Mouse (Mus musculus): ENCODE measurements around the gene Jagn1. TPM values are rescaled to one million over a fixed set of nuclear protein-coding genes. Genes with fewer than 3 reads are reported as not detected.

The Jagn1 gene
- 25.8 TPM for polyA plus RNA-seq (2014; fragmentation: Illumina TruSeq; extraction: RNeasy Lipid Tissue Mini Kit (QIAGEN cat#74804); ENCODE audit: low read depth, low replicate concordance)

GRCm38 (mm10) chr6:113442442-113443090 is at the start of gene Jagn1:
TSS of gene Jagn1 (plus strand) at chr6:113442569.

DNA sequence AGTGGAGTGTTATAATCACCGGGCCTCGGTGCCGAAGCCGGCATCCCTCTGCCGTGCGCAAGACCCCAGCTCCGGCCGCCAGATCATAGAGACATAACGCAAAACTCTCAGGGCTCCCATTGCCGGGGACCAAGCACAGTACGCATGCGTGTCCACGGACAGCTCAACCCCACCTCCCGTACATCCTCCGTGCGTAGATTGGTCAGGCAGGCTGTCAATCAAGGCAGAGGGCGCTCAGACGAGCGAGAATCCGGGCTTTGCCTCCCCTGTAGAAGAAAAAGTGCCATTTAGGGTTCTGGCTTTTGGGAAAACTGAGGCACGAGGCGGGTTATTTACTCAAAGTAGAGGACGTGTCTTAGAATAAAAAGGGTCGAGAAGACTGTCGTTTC is 23.2 kb upstream of the Jagn1 start, which contains the start of gene Rpusd3:
Gene Rpusd3, minus strand, starts transcription at position 142 of the 389 bp plus-strand sequence.

DNA sequence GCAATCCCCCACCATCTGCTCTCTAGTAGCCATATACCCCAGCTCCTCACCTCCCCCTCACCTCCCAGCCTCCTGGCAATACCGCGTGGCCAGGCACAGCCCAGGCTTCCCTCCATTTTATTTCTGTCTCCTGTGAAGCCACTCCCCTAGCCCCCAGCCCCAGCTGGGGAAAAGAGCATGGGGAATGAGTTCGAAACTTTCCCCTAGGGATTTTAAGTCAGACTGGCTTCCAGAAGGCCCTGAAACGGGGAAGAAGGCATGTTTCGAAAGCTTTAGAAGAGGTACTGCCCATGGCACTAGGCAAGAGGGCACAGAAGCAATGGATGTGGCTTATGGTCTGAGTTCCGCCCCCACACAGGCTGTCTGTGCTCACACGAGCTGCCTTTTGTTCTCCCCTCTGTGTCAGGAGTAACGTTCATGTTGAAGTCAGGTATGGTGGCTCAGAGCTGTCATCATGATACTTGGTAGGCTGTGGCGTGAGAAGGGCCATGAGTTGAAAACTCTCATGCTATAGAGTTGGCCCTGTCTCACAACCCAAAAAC is 6.6 kb upstream of the Jagn1 start, which contains the start of gene Cidec:
Gene Cidec, minus strand, starts transcription at position 97 of the 542 bp plus-strand sequence.

DNA sequence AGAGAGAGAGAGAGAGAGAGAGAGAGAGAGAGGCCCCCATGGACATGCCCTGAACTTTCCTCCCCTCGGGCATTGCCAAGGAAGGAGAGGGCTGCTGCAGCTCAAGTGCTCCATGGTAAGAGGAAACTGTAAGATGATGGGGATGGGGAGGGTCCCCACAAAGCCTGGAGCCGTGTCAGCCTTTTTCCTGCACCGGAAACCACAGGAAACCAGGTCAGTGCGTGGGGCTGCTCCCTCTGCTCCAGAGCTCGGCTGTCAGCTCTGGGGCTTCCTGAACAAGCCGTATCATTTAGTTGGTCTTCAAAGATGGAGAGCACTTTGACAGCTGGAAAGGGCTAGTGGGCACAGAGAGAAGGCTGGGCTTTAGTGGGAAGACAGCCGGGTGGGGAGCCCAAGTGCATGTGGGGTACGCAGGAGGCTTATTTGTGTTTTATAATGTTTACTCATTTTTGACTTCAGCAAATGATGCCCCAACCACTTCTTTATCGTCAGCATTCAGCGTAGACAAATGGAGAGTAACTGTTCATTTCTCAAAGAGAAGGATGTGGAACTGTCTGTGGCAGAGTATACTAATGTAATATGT is 15.7 kb downstream of the Jagn1 start, which contains the start of gene Il17re:
Gene Il17re, plus strand, starts transcription at position 533 of the 583 bp plus-strand sequence.

DNA sequence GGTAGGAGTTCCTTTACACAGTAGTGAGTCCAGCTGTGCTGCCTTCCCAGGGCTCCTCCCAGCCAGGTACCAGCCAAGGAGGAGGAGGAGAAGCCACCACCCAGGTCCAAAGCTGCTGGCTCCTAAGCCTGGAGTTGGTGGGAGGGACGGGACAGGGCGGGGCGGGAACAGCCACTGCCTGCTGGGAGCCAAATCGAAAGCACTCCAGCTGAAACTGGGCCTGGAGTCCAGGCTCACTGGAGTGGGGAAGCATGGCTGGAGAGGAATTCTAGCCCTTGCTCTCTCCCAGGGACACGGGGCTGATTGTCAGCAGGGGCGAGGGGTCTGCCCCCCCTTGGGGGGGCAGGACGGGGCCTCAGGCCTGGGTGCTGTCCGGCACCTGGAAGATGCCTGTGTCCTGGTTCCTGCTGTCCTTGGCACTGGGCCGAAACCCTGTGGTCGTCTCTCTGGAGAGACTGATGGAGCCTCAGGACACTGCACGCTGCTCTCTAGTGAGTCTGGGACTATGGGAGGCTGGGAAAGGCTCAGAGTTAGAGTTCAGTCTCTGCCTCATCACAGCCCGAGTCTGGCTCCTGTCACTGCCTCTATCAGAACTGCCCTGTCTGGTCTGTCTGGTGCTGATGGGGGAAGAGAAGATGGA is 29.0 kb downstream of the Jagn1 start, which contains the start of gene Il17rc:
Gene Il17rc, plus strand, starts transcription at position 131 of the 640 bp plus-strand sequence.

DNA sequence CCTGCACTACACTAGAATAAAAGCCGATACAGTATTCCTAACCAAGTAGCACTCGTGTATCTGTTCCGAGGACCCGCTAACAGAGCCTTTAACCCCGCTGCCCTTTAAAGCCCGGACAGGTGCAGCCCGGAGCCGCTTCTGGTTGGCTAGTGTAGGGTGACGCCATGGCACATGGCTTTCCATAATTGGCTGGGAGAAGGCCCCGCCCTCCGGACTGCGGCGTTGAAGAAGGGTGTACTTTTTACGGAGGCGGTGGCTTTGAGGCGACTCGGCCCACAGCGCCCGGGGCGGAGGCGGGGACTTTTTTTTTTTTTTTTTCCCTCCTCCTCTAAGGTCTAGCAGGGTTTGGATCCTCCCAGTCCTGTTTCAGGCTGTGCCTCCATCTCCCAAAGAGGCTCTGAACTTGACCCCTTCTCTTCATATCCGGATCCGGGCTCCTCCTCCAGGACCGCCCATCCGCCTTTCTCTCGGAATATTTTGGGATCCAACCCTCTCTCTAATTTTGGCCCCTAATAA is 40.8 kb downstream of the Jagn1 start, which contains the start of gene Creld1:
Gene Creld1, plus strand, starts transcription at position 198 of the 516 bp plus-strand sequence.

Other genes with a start within 250 kb of the Jagn1 start
- 0.13 TPM for gene Lhfpl4, start 247.2 kb upstream of the Jagn1 start, polyA plus RNA-seq (2014; fragmentation: Illumina TruSeq; extraction: RNeasy Lipid Tissue Mini Kit (QIAGEN cat#74804); ENCODE audit: low read depth, low replicate concordance)
- 15.5 TPM for gene Mtmr14, start 204.7 kb upstream of the Jagn1 start, polyA plus RNA-seq (2014; fragmentation: Illumina TruSeq; extraction: RNeasy Lipid Tissue Mini Kit (QIAGEN cat#74804); ENCODE audit: low read depth, low replicate concordance)
- gene Cpne9, start 160.3 kb upstream of the Jagn1 start, polyA plus RNA-seq (2014; fragmentation: Illumina TruSeq; extraction: RNeasy Lipid Tissue Mini Kit (QIAGEN cat#74804); ENCODE audit: low read depth, low replicate concordance), result not detected
- gene Brpf1, start 135.4 kb upstream of the Jagn1 start, polyA plus RNA-seq (2014; fragmentation: Illumina TruSeq; extraction: RNeasy Lipid Tissue Mini Kit (QIAGEN cat#74804); ENCODE audit: low read depth, low replicate concordance), result 3.9 TPM
- 3.3 TPM for gene Ogg1, start 115.6 kb upstream of the Jagn1 start, polyA plus RNA-seq (2014; fragmentation: Illumina TruSeq; extraction: RNeasy Lipid Tissue Mini Kit (QIAGEN cat#74804); ENCODE audit: low read depth, low replicate concordance)
- gene Camk1, start 98.6 kb upstream of the Jagn1 start, polyA plus RNA-seq (2014; fragmentation: Illumina TruSeq; extraction: RNeasy Lipid Tissue Mini Kit (QIAGEN cat#74804); ENCODE audit: low read depth, low replicate concordance), result 1.4 TPM
- gene Tada3, start 64.7 kb upstream of the Jagn1 start, polyA plus RNA-seq (2014; fragmentation: Illumina TruSeq; extraction: RNeasy Lipid Tissue Mini Kit (QIAGEN cat#74804); ENCODE audit: low read depth, low replicate concordance), result 2.1 TPM
- 32.3 TPM for gene Arpc4, start 64.5 kb upstream of the Jagn1 start, polyA plus RNA-seq (2014; fragmentation: Illumina TruSeq; extraction: RNeasy Lipid Tissue Mini Kit (QIAGEN cat#74804); ENCODE audit: low read depth, low replicate concordance)
- gene Ttll3, start 53.3 kb upstream of the Jagn1 start, polyA plus RNA-seq (2014; fragmentation: Illumina TruSeq; extraction: RNeasy Lipid Tissue Mini Kit (QIAGEN cat#74804); ENCODE audit: low read depth, low replicate concordance), result 10.6 TPM
- gene Rpusd3, start 23.2 kb upstream of the Jagn1 start, polyA plus RNA-seq (2014; fragmentation: Illumina TruSeq; extraction: RNeasy Lipid Tissue Mini Kit (QIAGEN cat#74804); ENCODE audit: low read depth, low replicate concordance), result 0.28 TPM
- 0.11 TPM for gene Cidec, start 6.8 kb upstream of the Jagn1 start, polyA plus RNA-seq (2014; fragmentation: Illumina TruSeq; extraction: RNeasy Lipid Tissue Mini Kit (QIAGEN cat#74804); ENCODE audit: low read depth, low replicate concordance)
- 1.8 TPM for gene Il17re, start 15.9 kb downstream of the Jagn1 start, polyA plus RNA-seq (2014; fragmentation: Illumina TruSeq; extraction: RNeasy Lipid Tissue Mini Kit (QIAGEN cat#74804); ENCODE audit: low read depth, low replicate concordance)
- not detected for gene Il17rc, start 28.9 kb downstream of the Jagn1 start, polyA plus RNA-seq (2014; fragmentation: Illumina TruSeq; extraction: RNeasy Lipid Tissue Mini Kit (QIAGEN cat#74804); ENCODE audit: low read depth, low replicate concordance)
- gene Creld1, start 40.7 kb downstream of the Jagn1 start, polyA plus RNA-seq (2014; fragmentation: Illumina TruSeq; extraction: RNeasy Lipid Tissue Mini Kit (QIAGEN cat#74804); ENCODE audit: low read depth, low replicate concordance), result 0.45 TPM
- gene Prrt3, start 59.4 kb downstream of the Jagn1 start, polyA plus RNA-seq (2014; fragmentation: Illumina TruSeq; extraction: RNeasy Lipid Tissue Mini Kit (QIAGEN cat#74804); ENCODE audit: low read depth, low replicate concordance), result not detected
- gene Emc3, start 89.1 kb downstream of the Jagn1 start, polyA plus RNA-seq (2014; fragmentation: Illumina TruSeq; extraction: RNeasy Lipid Tissue Mini Kit (QIAGEN cat#74804); ENCODE audit: low read depth, low replicate concordance), result 58.5 TPM
- gene Fancd2, start 89.1 kb downstream of the Jagn1 start, polyA plus RNA-seq (2014; fragmentation: Illumina TruSeq; extraction: RNeasy Lipid Tissue Mini Kit (QIAGEN cat#74804); ENCODE audit: low read depth, low replicate concordance), result 26.5 TPM
- 83.9 TPM for gene Fancd2os, start 158.1 kb downstream of the Jagn1 start, polyA plus RNA-seq (2014; fragmentation: Illumina TruSeq; extraction: RNeasy Lipid Tissue Mini Kit (QIAGEN cat#74804); ENCODE audit: low read depth, low replicate concordance)
- 27.3 TPM for gene Brk1, start 162.2 kb downstream of the Jagn1 start, polyA plus RNA-seq (2014; fragmentation: Illumina TruSeq; extraction: RNeasy Lipid Tissue Mini Kit (QIAGEN cat#74804); ENCODE audit: low read depth, low replicate concordance)
- 72.8 TPM for gene Vhl, start 181.4 kb downstream of the Jagn1 start, polyA plus RNA-seq (2014; fragmentation: Illumina TruSeq; extraction: RNeasy Lipid Tissue Mini Kit (QIAGEN cat#74804); ENCODE audit: low read depth, low replicate concordance)
- gene Irak2, start 195.9 kb downstream of the Jagn1 start, polyA plus RNA-seq (2014; fragmentation: Illumina TruSeq; extraction: RNeasy Lipid Tissue Mini Kit (QIAGEN cat#74804); ENCODE audit: low read depth, low replicate concordance), result 0.49 TPM

Data from testis, adult 10 weeks (tissue).